Mouse (Mus musculus): ENCODE measurements around the gene Tmem240.
A peak's percentile ranks its signal among the peaks of the same experiment; 100 is the strongest.

Tmem240 gene

GRCm38 (mm10) chr4:155757011-155757410 lies 22.4 kb downstream of the Tmem240 start:
- Histone ChIP-seq H3K27me3 (ENCODE audit: insufficient read depth, low read length) (no peaks in the 10 kb centered on the region), H3K4me1 (replicated peaks; ENCODE audit: low read depth, low read length) (peaks cover 54% of the 10 kb centered on the region), H3K36me3 (ENCODE audit: insufficient read depth, low read length) (peaks cover 72% of the 10 kb centered on the region), H3K9me3 (ENCODE audit: low read length) (no peaks in the 10 kb centered on the region), H3K4me3 (replicated peaks; ENCODE audit: low read length) (no peak overlapping the region)
- TF ChIP-seq POU5F1 (IDR thresholded peaks at IDR 0.05; ENCODE audit: borderline replicate concordance, low read length) (no peak), NANOG (IDR thresholded peaks at IDR 0.05; ENCODE audit: borderline replicate concordance, low read length) (no peak), CTCF (conservative IDR thresholded peaks at IDR 0.05; ENCODE audit: low read length) (no peak)

- Histone ChIP-seq H3K36me3 (ENCODE audit: insufficient read depth, low read length) (peaks cover 43% of the 10 kb centered on the region), H3K4me3 (replicated peaks; ENCODE audit: low read length) (peak overlapping the region; percentile 99), H3K27me3 (ENCODE audit: insufficient read depth, low read length) (no peaks in the 10 kb centered on the region), H3K4me1 (replicated peaks; ENCODE audit: low read depth, low read length) (peaks cover 59% of the 10 kb centered on the region), H3K9me3 (ENCODE audit: low read length) (no peaks in the 10 kb centered on the region)
- TF ChIP-seq NANOG (IDR thresholded peaks at IDR 0.05; ENCODE audit: borderline replicate concordance, low read length) = no peak
- no peak for TF ChIP-seq POU5F1 (IDR thresholded peaks at IDR 0.05; ENCODE audit: borderline replicate concordance, low read length)
- peak; percentile 12; the same call in 1 of the 2 replicates for TF ChIP-seq CTCF (conservative IDR thresholded peaks at IDR 0.05; ENCODE audit: low read length)
Observed at GRCm38 (mm10) chr4:155759862-155760612, 25.4 kb downstream of the Tmem240 start.

GRCm38 (mm10) chr4:155760613-155761355 lies 26.2 kb downstream of the Tmem240 start, which contains the start of gene Atad3a:
TSS of gene Atad3a (minus strand) at chr4:155761093.
- Histone ChIP-seq H3K27me3 (ENCODE audit: insufficient read depth, low read length) (no peaks in the 10 kb centered on the region), H3K4me1 (replicated peaks; ENCODE audit: low read depth, low read length) (peaks cover 54% of the 10 kb centered on the region), H3K9me3 (ENCODE audit: low read length) (no peaks in the 10 kb centered on the region), H3K36me3 (ENCODE audit: insufficient read depth, low read length) (peaks cover 36% of the 10 kb centered on the region), H3K4me3 (replicated peaks; ENCODE audit: low read length) (peak within 1 kb of the TSS; percentile 99)
- no peak for TF ChIP-seq POU5F1 (IDR thresholded peaks at IDR 0.05; ENCODE audit: borderline replicate concordance, low read length)
- no peak for TF ChIP-seq NANOG (IDR thresholded peaks at IDR 0.05; ENCODE audit: borderline replicate concordance, low read length)
- no peak for TF ChIP-seq CTCF (conservative IDR thresholded peaks at IDR 0.05; ENCODE audit: low read length)

- H3K27me3 ChIP-seq (ENCODE audit: insufficient read depth, low read length) = no peaks in the 10 kb centered on the region
- H3K4me3 ChIP-seq (replicated peaks; ENCODE audit: low read length) = peak overlapping the region; percentile 99
- no peaks in the 10 kb centered on the region for H3K9me3 ChIP-seq (ENCODE audit: low read length)
- no peak for TF ChIP-seq NANOG (IDR thresholded peaks at IDR 0.05; ENCODE audit: borderline replicate concordance, low read length)
- TF ChIP-seq POU5F1 (IDR thresholded peaks at IDR 0.05; ENCODE audit: borderline replicate concordance, low read length) = no peak
- no peak for TF ChIP-seq CTCF (conservative IDR thresholded peaks at IDR 0.05; ENCODE audit: low read length)
- H3K4me1 ChIP-seq (replicated peaks; ENCODE audit: low read depth, low read length) = peaks cover 47% of the 10 kb centered on the region
- H3K36me3 ChIP-seq (ENCODE audit: insufficient read depth, low read length) = peaks cover 29% of the 10 kb centered on the region
Observed at GRCm38 (mm10) chr4:155761356-155762099, 26.9 kb downstream of the Tmem240 start.

- Histone ChIP-seq H3K27me3 (ENCODE audit: insufficient read depth, low read length) (no peaks in the 10 kb centered on the region), H3K36me3 (ENCODE audit: insufficient read depth, low read length) (peaks cover 20% of the 10 kb centered on the region), H3K4me1 (replicated peaks; ENCODE audit: low read depth, low read length) (peaks cover 39% of the 10 kb centered on the region), H3K4me3 (replicated peaks; ENCODE audit: low read length) (no peak overlapping the region), H3K9me3 (ENCODE audit: low read length) (no peaks in the 10 kb centered on the region)
- TF ChIP-seq CTCF (conservative IDR thresholded peaks at IDR 0.05; ENCODE audit: low read length) (no peak), NANOG (IDR thresholded peaks at IDR 0.05; ENCODE audit: borderline replicate concordance, low read length) (no peak), POU5F1 (IDR thresholded peaks at IDR 0.05; ENCODE audit: borderline replicate concordance, low read length) (no peak)
Observed at GRCm38 (mm10) chr4:155762357-155762756, 27.8 kb downstream of the Tmem240 start.

GRCm38 (mm10) chr4:155769496-155769879 lies 34.9 kb downstream of the Tmem240 start:
- TF ChIP-seq POU5F1 (IDR thresholded peaks at IDR 0.05; ENCODE audit: borderline replicate concordance, low read length) (no peak), CTCF (conservative IDR thresholded peaks at IDR 0.05; ENCODE audit: low read length) (no peak), NANOG (IDR thresholded peaks at IDR 0.05; ENCODE audit: borderline replicate concordance, low read length) (no peak)
- H3K9me3 ChIP-seq (ENCODE audit: low read length) = no peaks in the 10 kb centered on the region
- H3K4me1 ChIP-seq (replicated peaks; ENCODE audit: low read depth, low read length) = peaks cover 30% of the 10 kb centered on the region
- peaks cover 58% of the 10 kb centered on the region for H3K27me3 ChIP-seq (ENCODE audit: insufficient read depth, low read length)
- peak overlapping the region; percentile 81 for H3K4me3 ChIP-seq (replicated peaks; ENCODE audit: low read length)
- no peaks in the 10 kb centered on the region for H3K36me3 ChIP-seq (ENCODE audit: insufficient read depth, low read length)

- peak overlapping the region; percentile 81 for H3K4me3 ChIP-seq (replicated peaks; ENCODE audit: low read length)
- TF ChIP-seq CTCF (conservative IDR thresholded peaks at IDR 0.05; ENCODE audit: low read length) (peak; percentile 40), NANOG (IDR thresholded peaks at IDR 0.05; ENCODE audit: borderline replicate concordance, low read length) (no peak)
- peaks cover 61% of the 10 kb centered on the region for H3K27me3 ChIP-seq (ENCODE audit: insufficient read depth, low read length)
- H3K36me3 ChIP-seq (ENCODE audit: insufficient read depth, low read length) = no peaks in the 10 kb centered on the region
- no peaks in the 10 kb centered on the region for H3K9me3 ChIP-seq (ENCODE audit: low read length)
- H3K4me1 ChIP-seq (replicated peaks; ENCODE audit: low read depth, low read length) = peaks cover 35% of the 10 kb centered on the region
Observed at GRCm38 (mm10) chr4:155769880-155770512, 35.4 kb downstream of the Tmem240 start.

Measured in E14TG2a.4 (cell line).